Mouse (Mus musculus) embryonic facial prominence, embryonic 10.5 days (tissue): ENCODE results near the gene Rcl1. TPM values are rescaled to one million over a fixed set of nuclear protein-coding genes. Genes with fewer than 3 reads are reported as not detected.

Experiments
- DNase-seq: peaks from one replicate; pipeline ENCODE4 v3.0.0-alpha.2; 2017; ENCODE audit warnings: low spot score
- H3K27ac ChIP-seq: fragments of 300-500 bp; sonication (generic); replicated peaks from 2 replicates; pipeline ENCODE4 v1.5.1; 2016; ENCODE audit warnings: mild to moderate bottlenecking
- H3K27me3 ChIP-seq: fragments of 300-500 bp; sonication (generic); replicated peaks from 2 replicates; pipeline ENCODE4 v1.6.1; 2016; ENCODE audit warnings: low read depth, mild to moderate bottlenecking; ENCODE audit not compliant: poor library complexity, severe bottlenecking
- H3K36me3 ChIP-seq: fragments of 300-500 bp; sonication (generic); replicated peaks from 2 replicates; pipeline ENCODE4 v1.6.1; 2016; ENCODE audit warnings: mild to moderate bottlenecking, moderate library complexity
- H3K4me1 ChIP-seq: fragments of 300-500 bp; sonication (generic); 2 replicates; pipeline ENCODE4 v1.6.1; 2016
- H3K4me3 ChIP-seq: fragments of 300-500 bp; sonication (generic); 2 replicates; pipeline ENCODE4 v1.5.1; 2016; ENCODE audit warnings: mild to moderate bottlenecking, moderate library complexity
- H3K9me3 ChIP-seq: fragments of 300-500 bp; sonication (generic); 2 replicates; pipeline ENCODE4 v1.6.1; 2016; ENCODE audit warnings: mild to moderate bottlenecking
- WGBS: fragments of 180-500 bp; shearing (Covaris S2); methylation state at CpG from one replicate; pipeline ENCODE4 v1.1.7; 2016; 5-methylcytosine and 5-hydroxymethylcytosine counted together
- polyA plus RNA-seq: library from polyadenylated mRNA; unstranded; fragments of >200 nt; fragmentation: Nextera tagmentation; extraction: Ambion mirVana; gene quantifications from 2 replicates; pipeline ENCODE4 v1.2.1, GENCODE M21; 2016

Gene Rcl1
- polyA plus RNA-seq, 1 experiment from 2014 or later, result 89.9 TPM

- peaks cover 83% of the 10 kb centered on the region for H3K36me3 ChIP-seq
- no peaks in the 10 kb centered on the region for H3K9me3 ChIP-seq
- no peak overlapping the region for H3K27ac ChIP-seq
- no peak overlapping the region for H3K4me3 ChIP-seq
- DNase-seq, result no peak
- H3K4me1 ChIP-seq, result peaks cover 9% of the 10 kb centered on the region
- WGBS, result 93% methylated on average over 6 of the region's 6 CpGs
- H3K27me3 ChIP-seq, result no peaks in the 10 kb centered on the region
These were observed 15.6 kb downstream of the Rcl1 start for GRCm38 (mm10) chr19:29116796-29117195.

DNA sequence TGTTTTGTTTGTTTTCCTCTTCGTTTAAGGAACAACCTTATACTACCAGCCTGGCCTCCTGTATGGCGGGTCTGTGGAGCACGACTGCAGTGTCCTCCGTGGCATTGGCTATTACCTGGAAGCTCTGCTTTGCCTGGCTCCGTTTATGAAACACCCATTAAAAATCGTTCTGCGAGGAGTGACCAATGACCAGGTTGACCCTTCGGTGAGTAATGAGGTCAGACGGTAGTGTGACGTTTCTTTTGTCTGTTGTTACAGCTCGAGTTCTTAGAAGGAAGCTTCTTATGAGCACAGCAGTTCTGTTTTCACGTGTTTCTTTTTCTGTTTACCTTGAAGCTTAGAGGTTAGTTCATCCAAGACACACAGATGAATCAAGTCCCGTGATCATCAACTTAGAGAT is 17.0 kb downstream of the Rcl1 start:
- WGBS, result 94% methylated on average over 13 of the region's 13 CpGs
- no peak for DNase-seq
- H3K4me3 ChIP-seq, result no peak overlapping the region
- H3K27me3 ChIP-seq, result no peaks in the 10 kb centered on the region
- peaks cover 91% of the 10 kb centered on the region for H3K36me3 ChIP-seq
- H3K9me3 ChIP-seq, result no peaks in the 10 kb centered on the region
- H3K4me1 ChIP-seq, result peaks cover under 1% of the 10 kb centered on the region; the same call in 1 of the 2 replicates
- no peak overlapping the region for H3K27ac ChIP-seq

- 93% methylated on average over 6 of the region's 6 CpGs for WGBS
- no peaks in the 10 kb centered on the region for H3K4me1 ChIP-seq
- DNase-seq, result no peak
- H3K27ac ChIP-seq, result no peak overlapping the region
- no peaks in the 10 kb centered on the region for H3K9me3 ChIP-seq
- H3K36me3 ChIP-seq, result peaks cover 94% of the 10 kb centered on the region
- no peak overlapping the region for H3K4me3 ChIP-seq
- H3K27me3 ChIP-seq, result no peaks in the 10 kb centered on the region
These were observed 19.1 kb downstream of the Rcl1 start for GRCm38 (mm10) chr19:29120311-29120710.

DNA sequence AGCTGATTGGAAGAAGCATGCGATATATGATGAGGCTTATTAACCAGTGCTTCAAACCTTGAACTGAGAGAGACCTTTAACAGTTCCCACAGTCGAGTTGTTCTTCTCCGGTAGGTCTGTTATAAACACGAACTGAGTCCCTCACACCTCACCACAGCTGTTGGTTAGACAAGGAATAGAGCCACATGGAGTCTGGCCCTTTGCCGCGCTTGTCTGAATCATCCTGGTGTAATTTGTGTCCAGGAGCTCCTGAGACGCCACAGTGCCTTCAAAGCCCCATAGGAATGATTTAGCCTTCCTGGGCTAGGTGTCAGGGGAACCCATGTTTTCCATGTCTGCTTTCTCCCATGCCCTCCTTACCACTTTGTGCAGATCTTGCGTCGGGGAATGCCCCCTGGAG is 20.2 kb downstream of the Rcl1 start:
- H3K27ac ChIP-seq, result no peak overlapping the region
- H3K4me1 ChIP-seq, result no peaks in the 10 kb centered on the region
- H3K9me3 ChIP-seq, result no peaks in the 10 kb centered on the region
- WGBS, result 94% methylated on average over 9 of the region's 9 CpGs
- H3K36me3 ChIP-seq, result peaks cover 95% of the 10 kb centered on the region
- no peaks in the 10 kb centered on the region for H3K27me3 ChIP-seq
- DNase-seq, result no peak
- no peak overlapping the region for H3K4me3 ChIP-seq

GRCm38 (mm10) chr19:29124886-29125585 is 23.9 kb downstream of the Rcl1 start:
- peaks cover 18% of the 10 kb centered on the region for H3K4me1 ChIP-seq
- WGBS, result 90% methylated on average over 13 of the region's 13 CpGs
- peaks cover 84% of the 10 kb centered on the region for H3K36me3 ChIP-seq
- no peaks in the 10 kb centered on the region for H3K27me3 ChIP-seq
- no peaks in the 10 kb centered on the region for H3K9me3 ChIP-seq
- no peak overlapping the region for H3K27ac ChIP-seq
- no peak overlapping the region for H3K4me3 ChIP-seq
- no peak for DNase-seq

- Histone ChIP-seq H3K36me3 (peaks cover 84% of the 10 kb centered on the region), H3K9me3 (no peaks in the 10 kb centered on the region), H3K4me1 (peaks cover 18% of the 10 kb centered on the region), H3K4me3 (no peak overlapping the region), H3K27ac (no peak overlapping the region), H3K27me3 (no peaks in the 10 kb centered on the region)
- no peak for DNase-seq
- 88% methylated on average over 12 of the region's 12 CpGs for WGBS
These were observed 25.3 kb downstream of the Rcl1 start for GRCm38 (mm10) chr19:29126347-29127015.

DNA sequence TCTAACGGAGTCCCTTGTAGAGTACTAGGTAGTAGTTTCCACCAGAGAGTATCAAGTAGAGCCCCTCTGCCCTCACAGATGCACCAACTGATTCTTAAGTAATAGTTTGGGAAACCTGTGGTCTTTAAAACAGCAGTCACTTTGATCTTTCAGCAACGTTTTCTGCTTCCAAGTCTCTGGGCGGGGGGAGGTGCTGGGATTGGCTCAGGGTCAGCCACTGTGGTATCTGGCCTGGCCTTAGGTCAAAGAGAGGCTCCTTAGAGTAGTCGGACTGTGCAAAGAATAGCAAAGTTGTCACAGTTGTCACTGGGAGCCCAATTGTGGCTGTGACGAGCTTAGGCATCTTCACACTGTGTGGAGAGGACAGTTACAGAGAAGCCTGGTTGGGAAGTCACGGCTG is 26.2 kb downstream of the Rcl1 start:
- H3K36me3 ChIP-seq, result peaks cover 84% of the 10 kb centered on the region

DNA sequence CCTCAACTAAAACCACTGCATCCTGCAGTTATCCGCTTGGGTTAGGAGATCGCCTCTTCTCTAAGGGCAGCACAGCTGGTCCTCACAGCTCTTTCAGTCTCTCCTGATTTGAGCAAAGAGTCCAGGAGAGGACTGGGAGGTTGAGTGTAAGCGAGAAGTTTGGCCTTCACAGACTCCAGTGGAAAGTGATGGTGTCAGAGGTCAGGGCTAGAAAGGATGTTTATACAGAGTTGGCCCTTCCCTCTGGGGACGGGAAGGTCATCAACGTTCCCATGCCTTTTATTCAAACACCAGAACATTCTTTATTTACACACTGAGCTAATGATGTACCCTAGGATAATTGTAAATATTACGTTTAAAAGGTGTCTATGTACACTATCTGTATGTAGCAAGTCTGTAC is 27.0 kb downstream of the Rcl1 start:
- Histone ChIP-seq H3K4me1 (peaks cover 18% of the 10 kb centered on the region), H3K27me3 (no peaks in the 10 kb centered on the region), H3K36me3 (peaks cover 84% of the 10 kb centered on the region), H3K27ac (no peak overlapping the region), H3K9me3 (no peaks in the 10 kb centered on the region), H3K4me3 (no peak overlapping the region)
- no peak for DNase-seq
- 56% methylated on average over 6 of the region's 6 CpGs for WGBS

More for the DNA sequence above, 26.2 kb downstream of the Rcl1 start:
- Histone ChIP-seq H3K27me3 (no peaks in the 10 kb centered on the region), H3K4me1 (peaks cover 18% of the 10 kb centered on the region), H3K4me3 (no peak overlapping the region), H3K9me3 (no peaks in the 10 kb centered on the region), H3K27ac (0 out of 2 replicates have a peak overlapping the region, but pooled peaks have one; percentile 16)
- 57% methylated on average over 6 of the region's 6 CpGs for WGBS
- DNase-seq, result no peak

GRCm38 (mm10) chr19:29129551-29129950 is 28.4 kb downstream of the Rcl1 start:
- peaks cover 84% of the 10 kb centered on the region for H3K36me3 ChIP-seq
- peaks cover 18% of the 10 kb centered on the region for H3K4me1 ChIP-seq
- 92% methylated on average over 5 of the region's 5 CpGs for WGBS
- no peak for DNase-seq
- no peak overlapping the region for H3K27ac ChIP-seq
- no peak overlapping the region for H3K4me3 ChIP-seq
- no peaks in the 10 kb centered on the region for H3K9me3 ChIP-seq
- H3K27me3 ChIP-seq, result no peaks in the 10 kb centered on the region

DNA sequence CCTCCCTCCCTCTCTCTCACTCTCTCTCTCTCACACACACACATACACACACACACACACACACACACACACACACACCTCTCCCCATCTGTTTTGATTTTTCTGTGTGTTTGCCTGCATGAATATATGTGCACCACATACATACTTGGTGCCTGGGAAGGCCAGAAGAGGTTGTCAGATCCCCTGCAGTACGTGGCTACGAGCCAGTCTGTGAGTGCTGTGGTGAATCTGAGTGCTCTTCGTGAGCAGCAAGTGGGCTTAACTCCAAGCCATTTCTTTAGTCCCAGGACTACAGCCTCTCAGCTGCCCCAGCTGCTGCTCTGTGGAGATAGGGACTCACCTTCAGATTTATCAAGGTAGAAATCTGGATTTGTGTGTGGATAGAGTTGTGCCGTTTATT is 30.0 kb downstream of the Rcl1 start:
- no peak overlapping the region for H3K4me3 ChIP-seq
- no peaks in the 10 kb centered on the region for H3K27me3 ChIP-seq
- peaks cover 83% of the 10 kb centered on the region for H3K36me3 ChIP-seq
- no peak for DNase-seq
- 92% methylated on average over 4 of the region's 4 CpGs for WGBS
- H3K4me1 ChIP-seq, result peaks cover 18% of the 10 kb centered on the region
- H3K9me3 ChIP-seq, result no peaks in the 10 kb centered on the region
- H3K27ac ChIP-seq, result no peak overlapping the region

- no peaks in the 10 kb centered on the region for H3K9me3 ChIP-seq
- no peaks in the 10 kb centered on the region for H3K4me1 ChIP-seq
- DNase-seq, result no peak
- no peak overlapping the region for H3K4me3 ChIP-seq
- H3K27ac ChIP-seq, result no peak overlapping the region
- 90% methylated on average over 11 of the region's 11 CpGs for WGBS
- no peaks in the 10 kb centered on the region for H3K27me3 ChIP-seq
- peaks cover 93% of the 10 kb centered on the region for H3K36me3 ChIP-seq
These were observed 33.1 kb downstream of the Rcl1 start for GRCm38 (mm10) chr19:29134293-29134692.

DNA sequence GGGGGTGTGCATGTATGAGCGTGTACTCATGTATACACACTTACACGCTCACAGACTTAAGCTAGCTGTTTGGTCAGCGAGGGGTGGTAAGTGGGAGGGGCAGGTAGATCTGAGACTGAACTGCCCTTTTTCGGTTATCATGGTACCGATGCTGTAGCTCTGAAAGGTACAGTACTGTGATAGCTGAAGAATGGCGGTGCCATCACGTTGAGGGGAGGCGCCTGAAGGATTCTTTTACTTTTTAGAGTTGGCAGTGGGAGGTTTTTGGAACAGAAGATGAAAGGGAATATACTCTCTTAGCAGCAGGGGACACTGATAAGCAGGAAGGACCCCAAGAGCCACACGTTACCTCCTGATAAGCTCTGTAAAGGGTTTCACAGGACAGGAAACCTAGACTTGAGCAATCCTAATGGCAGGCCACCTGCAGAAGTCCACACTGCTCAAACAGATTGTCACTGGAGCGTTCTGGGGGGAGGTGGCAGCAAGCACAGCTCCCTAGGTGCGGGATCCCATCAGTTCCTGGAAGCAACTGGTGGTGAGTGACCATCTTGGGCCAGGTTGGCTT is 34.1 kb downstream of the Rcl1 start:
- H3K4me1 ChIP-seq, result no peaks in the 10 kb centered on the region
- 90% methylated on average over 11 of the region's 11 CpGs for WGBS
- H3K36me3 ChIP-seq, result peaks cover 91% of the 10 kb centered on the region
- no peak overlapping the region for H3K27ac ChIP-seq
- H3K27me3 ChIP-seq, result no peaks in the 10 kb centered on the region
- DNase-seq, result no peak
- H3K9me3 ChIP-seq, result no peaks in the 10 kb centered on the region
- no peak overlapping the region for H3K4me3 ChIP-seq
